Mouse (Mus musculus): ENCODE measurements around the gene Tmem212. TPM values are rescaled to one million over a fixed set of nuclear protein-coding genes. Genes with fewer than 3 reads are reported as not detected.

The Tmem212 gene
- polyA plus RNA-seq, 1 experiment from 2014 or later: not detected

DNA sequence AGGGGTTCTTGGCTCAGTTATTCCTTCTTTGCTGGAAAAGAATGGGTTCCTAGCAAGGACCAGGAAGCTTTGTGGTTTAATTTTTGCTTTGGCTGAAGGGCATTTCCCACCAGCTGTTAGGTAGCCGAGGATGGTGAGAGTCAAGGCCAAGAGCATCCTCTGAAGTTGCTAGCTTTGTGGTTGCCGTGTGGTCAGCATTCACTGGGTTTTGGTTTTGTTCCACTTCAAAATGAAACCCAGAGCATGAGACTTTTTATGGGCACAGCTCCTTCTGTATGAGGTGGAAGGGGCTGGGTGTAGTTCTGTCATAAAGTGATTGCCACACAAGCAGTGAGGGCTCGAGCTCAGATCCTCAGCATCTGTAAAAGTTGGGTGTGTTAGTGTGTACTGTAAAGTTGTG lies 67.4 kb downstream of the Tmem212 start:
- Histone ChIP-seq H3K4me3 (no peak overlapping the region), H3K9me3 (replicated peaks) (no peaks in the 10 kb centered on the region), H3K4me1 (no peaks in the 10 kb centered on the region), H3K27me3 (replicated peaks) (no peaks in the 10 kb centered on the region), H3K9ac (no peak overlapping the region), H3K27ac (no peak overlapping the region), H3K36me3 (no peaks in the 10 kb centered on the region), H3K4me2 (no peak overlapping the region)
- no peak for ATAC-seq
- WGBS (ENCODE audit: insufficient replicate concordance): 42% methylated on average over 3 of the region's 3 CpGs

DNA sequence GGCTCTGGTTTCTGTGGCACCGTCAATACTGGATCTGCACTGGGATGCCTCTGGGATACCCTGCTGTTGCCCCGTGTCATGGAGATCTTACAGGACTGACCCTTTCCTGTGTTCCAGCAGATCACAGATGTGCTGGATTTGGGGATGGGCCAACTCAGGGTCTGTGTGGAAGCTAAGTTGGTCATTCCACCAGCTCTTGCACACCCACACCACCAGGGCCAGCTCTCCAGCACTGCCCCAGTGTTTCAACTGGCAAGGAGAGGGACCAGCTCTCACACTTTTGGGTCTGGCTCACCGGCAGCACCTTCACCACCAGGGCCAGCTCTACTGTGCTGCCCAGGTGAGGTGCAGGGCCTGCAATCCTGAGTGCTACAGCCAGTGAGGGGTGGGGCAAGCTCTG lies 68.9 kb downstream of the Tmem212 start:
- no peaks in the 10 kb centered on the region for H3K4me1 ChIP-seq
- no peak overlapping the region for H3K4me2 ChIP-seq
- ATAC-seq: no peak
- H3K4me3 ChIP-seq: no peak overlapping the region
- H3K27me3 ChIP-seq (replicated peaks): no peaks in the 10 kb centered on the region
- no peaks in the 10 kb centered on the region for H3K36me3 ChIP-seq
- no peaks in the 10 kb centered on the region for H3K9me3 ChIP-seq (replicated peaks)
- no peak overlapping the region for H3K9ac ChIP-seq
- H3K27ac ChIP-seq: no peak overlapping the region
- WGBS (ENCODE audit: insufficient replicate concordance): 73% methylated on average over 3 of the region's 3 CpGs

DNA sequence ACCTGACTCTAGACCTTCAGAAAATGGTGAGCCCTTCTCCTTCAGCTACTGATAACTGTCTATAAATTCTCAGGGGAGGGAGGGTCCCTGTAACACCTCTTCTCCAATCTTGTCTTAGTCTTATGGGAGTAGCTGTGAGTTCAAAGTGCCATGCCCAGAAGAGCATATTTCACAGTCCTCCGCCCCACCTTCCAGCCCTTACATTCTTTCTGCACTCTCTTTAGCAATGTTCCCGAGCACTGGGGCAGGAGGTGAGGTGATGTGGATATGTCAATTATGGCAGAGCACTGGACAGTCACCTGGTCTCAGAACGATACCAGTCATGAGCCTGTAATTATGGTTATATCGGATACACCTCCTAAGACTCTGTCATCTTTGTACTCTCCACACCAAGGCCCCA lies 70.2 kb downstream of the Tmem212 start:
- no peaks in the 10 kb centered on the region for H3K36me3 ChIP-seq
- no peak overlapping the region for H3K4me2 ChIP-seq
- no peak overlapping the region for H3K27ac ChIP-seq
- H3K9ac ChIP-seq: no peak overlapping the region
- 67% methylated on average over 4 of the region's 4 CpGs for WGBS (ENCODE audit: insufficient replicate concordance)
- no peaks in the 10 kb centered on the region for H3K27me3 ChIP-seq (replicated peaks)
- no peak for ATAC-seq
- H3K4me1 ChIP-seq: no peaks in the 10 kb centered on the region
- H3K9me3 ChIP-seq (replicated peaks): no peaks in the 10 kb centered on the region
- H3K4me3 ChIP-seq: no peak overlapping the region

Other genes starting within 250 kb of the Tmem212 start
- gene Fndc3b, start 185.1 kb downstream of the Tmem212 start, polyA plus RNA-seq (2016; fragmentation: Nextera tagmentation; extraction: Ambion mirVana): 9.4 and 9.7 TPM in 2 replicates
- 2.6 and 2.8 TPM in 2 replicates for gene Pld1, start 42.3 kb upstream of the Tmem212 start, polyA plus RNA-seq (2016; fragmentation: Nextera tagmentation; extraction: Ambion mirVana)